ENCODE assay signal across 14 mouse cellular contexts in the genomic region with DNA sequence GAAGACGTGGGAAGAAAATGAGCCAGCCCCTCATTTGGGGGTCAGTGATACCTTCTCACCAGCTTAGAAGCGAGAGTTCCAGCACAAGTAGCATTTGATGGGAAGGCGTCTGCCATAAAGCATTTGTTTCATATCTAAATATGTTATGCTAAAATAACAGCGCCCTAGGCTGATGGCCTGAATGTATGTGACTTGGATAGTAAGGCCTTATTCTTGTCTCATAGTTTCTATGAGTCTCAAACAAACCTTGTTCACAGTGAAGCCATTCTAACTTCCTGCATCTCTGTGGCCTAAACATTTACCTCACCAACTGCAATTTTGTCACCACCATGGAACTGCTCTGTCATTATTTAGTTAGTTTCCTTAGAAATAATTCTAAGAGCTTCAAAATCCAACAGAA. TPM values are rescaled to one million over a fixed set of nuclear protein-coding genes. Genes with fewer than 3 reads are reported as not detected.
DNase-seq lines count a peak whose midpoint lies in the region; ATAC-seq and TF ChIP-seq lines count a peak whose summit lies in the region.
"Had no signal": no experiment of that assay in that cellular context is flagged by ENCODE, and none has a peak within 500 bp of the region (broad histone marks: within the 10 kb centered on the region; RNA-seq: fewer than 3 reads in every experiment).

No protein-coding gene starts in this region.

- 85% methylated on average over 4 of the region's 4 CpGs for WGBS in lung, embryonic 14.5 days
- 92% methylated on average over 4 of the region's 4 CpGs for WGBS in forebrain, embryonic 11.5 days
- 89% methylated on average over 4 of the region's 4 CpGs for WGBS in midbrain, embryonic 16.5 days

- H3K27ac ChIP-seq in lung, embryonic 14.5 days (ENCODE audit: low read depth) = no peak overlapping the region
- no peak overlapping the region for H3K27ac ChIP-seq in forebrain, embryonic 11.5 days (ENCODE audit: low read depth, low read length)
- H3K27ac ChIP-seq in midbrain, embryonic 16.5 days (ENCODE audit: low read length) = no peak overlapping the region
- H3K27ac ChIP-seq in layer of hippocampus, adult 2 months = no peak overlapping the region

- H3K4me1 ChIP-seq in lung, embryonic 14.5 days (ENCODE audit: insufficient read depth) = no peaks in the 10 kb centered on the region
- no peaks in the 10 kb centered on the region for H3K4me1 ChIP-seq in forebrain, embryonic 11.5 days (replicated peaks; ENCODE audit: control insufficient read depth, insufficient read depth, low read length)
- no peaks in the 10 kb centered on the region for H3K4me1 ChIP-seq in midbrain, embryonic 16.5 days (ENCODE audit: control insufficient read depth, insufficient read depth, low read length)

- TF ChIP-seq CTCF in lung, embryonic 14.5 days (IDR thresholded peaks at IDR 0.05; ENCODE audit: low read depth) = no peak
- no peak for TF ChIP-seq CTCF in layer of hippocampus, adult 2 months (conservative IDR thresholded peaks at IDR 0.05)

- H3K36me3 ChIP-seq in lung, embryonic 14.5 days (ENCODE audit: insufficient read depth) = no peaks in the 10 kb centered on the region
- no peaks in the 10 kb centered on the region for H3K36me3 ChIP-seq in forebrain, embryonic 11.5 days (ENCODE audit: control insufficient read depth, insufficient read depth, low read length)
- no peaks in the 10 kb centered on the region for H3K36me3 ChIP-seq in midbrain, embryonic 16.5 days (ENCODE audit: control insufficient read depth, insufficient read depth, low read length)
- H3K36me3 ChIP-seq: G1E had no signal

- peak overlapping the region; percentile 42 for H3K4me2 ChIP-seq in lung, embryonic 14.5 days
- peak overlapping the region; percentile 26; the same call in 1 of the 2 replicates for H3K4me2 ChIP-seq in forebrain, embryonic 11.5 days (ENCODE audit: low read depth, low read length, severe bottlenecking)
- peak overlapping the region; percentile 41 for H3K4me2 ChIP-seq in midbrain, embryonic 16.5 days (ENCODE audit: low read length)

- H3K27me3 ChIP-seq in lung, embryonic 14.5 days (ENCODE audit: insufficient read depth, low read length) = no peaks in the 10 kb centered on the region
- H3K27me3 ChIP-seq in forebrain, embryonic 11.5 days (ENCODE audit: control insufficient read depth, insufficient read depth, low read length) = no peaks in the 10 kb centered on the region
- H3K27me3 ChIP-seq in midbrain, embryonic 16.5 days (ENCODE audit: control insufficient read depth, insufficient read depth, low read depth, low read length) = no peaks in the 10 kb centered on the region

- no peak overlapping the region for H3K9ac ChIP-seq in lung, embryonic 14.5 days
- no peak overlapping the region for H3K9ac ChIP-seq in forebrain, embryonic 11.5 days (ENCODE audit: low read length)
- no peak overlapping the region for H3K9ac ChIP-seq in midbrain, embryonic 16.5 days (ENCODE audit: low read depth, low read length)

- no peak for ATAC-seq in lung, embryonic 14.5 days (ENCODE audit: insufficient read depth)
- no peak for ATAC-seq in forebrain, embryonic 11.5 days (replicated peaks; ENCODE audit: low FRiP score)
- peak; percentile 63; the same call in 1 of the 2 replicates for ATAC-seq in midbrain, embryonic 16.5 days
- no peak for ATAC-seq in CD4-positive, CD25-positive, alpha-beta regulatory T cell, adult 4 months

- no peak for DNase-seq in lung, embryonic 14.5 days
- no peak for DNase-seq in lung, adult 18-20 months
- no peak for DNase-seq in forebrain, embryonic 11.5 days (ENCODE audit: low spot score)
- peak; percentile 27 for DNase-seq in induced T-regulatory cell, adult 2 months (ENCODE audit: low read depth)
- no peak for DNase-seq in layer of hippocampus, adult 2 months (ENCODE audit: low spot score in 2 of 2)
- DNase-seq in kidney, adult 8-10 months = no peak
- DNase-seq: adrenal gland, postnatal 25 days; spleen, adult 18-20 months had no signal

- no peaks in the 10 kb centered on the region for H3K9me3 ChIP-seq in lung, embryonic 14.5 days (ENCODE audit: low read depth, low read length)
- H3K9me3 ChIP-seq in forebrain, embryonic 11.5 days (ENCODE audit: control insufficient read depth, low read length) = no peaks in the 10 kb centered on the region; the same call in 1 of the 2 replicates
- no peaks in the 10 kb centered on the region for H3K9me3 ChIP-seq in midbrain, embryonic 16.5 days (replicated peaks; ENCODE audit: control insufficient read depth, low read length, poor library complexity, severe bottlenecking)
- H3K9me3 ChIP-seq: G1E had no signal

- H3K4me3 ChIP-seq in lung, embryonic 14.5 days (ENCODE audit: low read depth, low read length) = 0 out of 2 replicates have a peak overlapping the region, but pooled peaks have one; percentile 5
- H3K4me3 ChIP-seq in forebrain, embryonic 11.5 days (ENCODE audit: low read depth, low read length) = peak overlapping the region; percentile 13; the same call in 1 of the 2 replicates
- H3K4me3 ChIP-seq in midbrain, embryonic 16.5 days (ENCODE audit: low read depth, low read length) = peak overlapping the region; percentile 28
- H3K4me3 ChIP-seq in layer of hippocampus, adult 2 months = no peak overlapping the region
- H3K4me3 ChIP-seq: myocyte had no signal

RNA-seq across cellular contexts. Expression of gene Prss2, which starts 41.0 kb away (rescaled TPM):
- polyA plus RNA-seq in lung, embryonic 14.5 days (2014; fragmentation: Nextera tagmentation; extraction: Ambion mirVana) = not detected in 2 replicates
- not detected in 2 replicates for polyA plus RNA-seq in forebrain, embryonic 11.5 days (2014; fragmentation: Nextera tagmentation; extraction: Ambion mirVana)
- polyA plus RNA-seq in midbrain, embryonic 16.5 days (2015; fragmentation: Nextera tagmentation; extraction: Ambion mirVana) = not detected in 2 replicates
- polyA plus RNA-seq in CD4-positive, CD25-positive, alpha-beta regulatory T cell, adult 4 months (2017; shearing (Covaris generic)) = 1 to 10 TPM; 2.0 to 3.1 TPM
- total RNA-seq in layer of hippocampus, adult 2 months (2021) = not detected
- total RNA-seq: adrenal gland, postnatal 25 days; G1E; heart, postnatal 25 days; left cerebral cortex, postnatal 25 days had no signal
- polyA plus RNA-seq: G1E had no signal

RNA-seq across cellular contexts. Expression of gene Ephb6, which starts 42.7 kb away (rescaled TPM):
- polyA plus RNA-seq in lung, embryonic 14.5 days (2014; fragmentation: Nextera tagmentation; extraction: Ambion mirVana) = 11.3 and 12.9 TPM in 2 replicates
- 14.4 and 16.2 TPM in 2 replicates for polyA plus RNA-seq in forebrain, embryonic 11.5 days (2014; fragmentation: Nextera tagmentation; extraction: Ambion mirVana)
- 43.7 and 46.4 TPM in 2 replicates for polyA plus RNA-seq in midbrain, embryonic 16.5 days (2015; fragmentation: Nextera tagmentation; extraction: Ambion mirVana)
- polyA plus RNA-seq in CD4-positive, CD25-positive, alpha-beta regulatory T cell, adult 4 months (2017; shearing (Covaris generic)) = 10 to 100 TPM; 12.2 to 16.1 TPM
- 10 to 100 TPM; 74.3 to 77.3 TPM for total RNA-seq in layer of hippocampus, adult 2 months (2021)
